ENCODE assay signal across 8 mouse cellular contexts in genomic region chr7:130645332-130645993, GRCm38 (mm10).
DNase-seq lines count a peak whose midpoint lies in the region; ATAC-seq lines count a peak whose summit lies in the region.

No protein-coding gene starts in this region.

- no peaks in the 10 kb centered on the region for H3K27me3 ChIP-seq in embryonic facial prominence, embryonic 14.5 days (replicated peaks; ENCODE audit: control insufficient read depth, insufficient read depth, low read length)
- H3K27me3 ChIP-seq in midbrain, embryonic 11.5 days (ENCODE audit: control insufficient read depth, insufficient read depth, low read length), result no peaks in the 10 kb centered on the region

- H3K4me1 ChIP-seq in embryonic facial prominence, embryonic 14.5 days (ENCODE audit: control insufficient read depth, insufficient read depth, low read length), result peaks cover 24% of the 10 kb centered on the region
- peaks cover 20% of the 10 kb centered on the region for H3K4me1 ChIP-seq in midbrain, embryonic 11.5 days (ENCODE audit: control insufficient read depth, insufficient read depth, low read length)

- H3K4me2 ChIP-seq in embryonic facial prominence, embryonic 14.5 days (ENCODE audit: low read depth, low read length), result peak overlapping the region; percentile 95
- H3K4me2 ChIP-seq in midbrain, embryonic 11.5 days, result peak overlapping the region; percentile 94

- H3K36me3 ChIP-seq in embryonic facial prominence, embryonic 14.5 days (ENCODE audit: control insufficient read depth, insufficient read depth, low read length), result no peaks in the 10 kb centered on the region
- H3K36me3 ChIP-seq in midbrain, embryonic 11.5 days (ENCODE audit: control insufficient read depth, insufficient read depth, low read length), result no peaks in the 10 kb centered on the region

- peak; percentile 64 for ATAC-seq in embryonic facial prominence, embryonic 14.5 days (ENCODE audit: low read depth)
- ATAC-seq in midbrain, embryonic 11.5 days (ENCODE audit: low FRiP score), result peak; percentile 31; the same call in 1 of the 2 replicates

- peak overlapping the region; percentile 88 for H3K9ac ChIP-seq in embryonic facial prominence, embryonic 14.5 days (ENCODE audit: low read depth, low read length)
- H3K9ac ChIP-seq in midbrain, embryonic 11.5 days (ENCODE audit: low read length), result peak overlapping the region; percentile 91

- H3K4me3 ChIP-seq in embryonic facial prominence, embryonic 14.5 days (ENCODE audit: low read depth, low read length), result peak overlapping the region; percentile 80
- peak overlapping the region; percentile 60 for H3K4me3 ChIP-seq in midbrain, embryonic 11.5 days (ENCODE audit: low read depth, low read length)

- DNase-seq in gastrocnemius, postnatal 14 days, result peak; percentile 70
- DNase-seq in gastrocnemius, postnatal 4 days (ENCODE audit: low spot score in 2 of 2), result no peak
- peak; percentile 51 for DNase-seq in CD4-positive, CD25-positive, alpha-beta regulatory T cell, adult 2 months (ENCODE audit: low read depth, low spot score)
- DNase-seq in embryonic facial prominence, embryonic 14.5 days (ENCODE audit: low spot score), result peak; percentile 81
- peak; percentile 80 for DNase-seq in kidney, adult 9 months
- no peak for DNase-seq in midbrain, embryonic 11.5 days (ENCODE audit: low spot score, missing footprints)
- DNase-seq in yolk sac, embryonic 10.5 days (ENCODE audit: low spot score), result peak; percentile 83
- no peak for DNase-seq in right cerebral cortex, postnatal 14 days

- no peaks in the 10 kb centered on the region for H3K9me3 ChIP-seq in embryonic facial prominence, embryonic 14.5 days (ENCODE audit: control insufficient read depth, low read length)
- H3K9me3 ChIP-seq in midbrain, embryonic 11.5 days (ENCODE audit: control insufficient read depth, low read length), result no peaks in the 10 kb centered on the region

- 14% methylated on average over 13 of the region's 15 CpGs for WGBS in embryonic facial prominence, embryonic 14.5 days
- 19% methylated on average over 15 of the region's 15 CpGs for WGBS in midbrain, embryonic 11.5 days

- H3K27ac ChIP-seq in embryonic facial prominence, embryonic 14.5 days (replicated peaks; ENCODE audit: low read depth, low read length), result peak overlapping the region; percentile 97
- peak overlapping the region; percentile 84; the same call in 1 of the 2 replicates for H3K27ac ChIP-seq in midbrain, embryonic 11.5 days (ENCODE audit: low read depth, low read length)

- intact Hi-C loops in gastrocnemius, postnatal 14 days (cut with DNase I; ENCODE audit: low total_unique reads), result no loop called here

Comparison
In these comparisons a context has a peak if more than half of its experiments do, and no peak if none do; other contexts are left out.
1. DNase-seq: peak in gastrocnemius, postnatal 14 days (single experiment), CD4-positive, CD25-positive, alpha-beta regulatory T cell, adult 2 months (single experiment), embryonic facial prominence, embryonic 14.5 days (single experiment), kidney, adult 9 months (single experiment) and yolk sac, embryonic 10.5 days (single experiment); none in gastrocnemius, postnatal 4 days (0 of 2), midbrain, embryonic 11.5 days (single experiment) and right cerebral cortex, postnatal 14 days (single experiment).